Mouse (Mus musculus): Measurements from ENCODE around the gene Col6a1. TPM values are rescaled to one million over a fixed set of nuclear protein-coding genes. Genes with fewer than 3 reads are reported as not detected.

Gene Col6a1
- polyA plus RNA-seq, 1 experiment from 2014 or later, result 169 TPM

GRCm38 (mm10) chr10:76734979-76735378 lies 9.0 kb upstream of the Col6a1 start:
- WGBS, result 0% methylated on average over 4 of the region's 4 CpGs
- Histone ChIP-seq H3K36me3 (ENCODE audit: control insufficient read depth, insufficient read depth, low read length) (no peaks in the 10 kb centered on the region), H3K27me3 (ENCODE audit: control insufficient read depth, insufficient read depth, low read length) (no peaks in the 10 kb centered on the region)

GRCm38 (mm10) chr10:76733677-76734068 lies 7.7 kb upstream of the Col6a1 start:
- Histone ChIP-seq H3K9ac (ENCODE audit: low read length) (peak overlapping the region; percentile 43; the same call in 1 of the 2 replicates), H3K9me3 (ENCODE audit: control insufficient read depth, low read length) (no peaks in the 10 kb centered on the region), H3K27me3 (ENCODE audit: control insufficient read depth, insufficient read depth, low read length) (no peaks in the 10 kb centered on the region), H3K4me1 (replicated peaks; ENCODE audit: control insufficient read depth, insufficient read depth) (peaks cover 15% of the 10 kb centered on the region), H3K4me2 (replicated peaks; ENCODE audit: low read depth) (peak overlapping the region; percentile 38), H3K4me3 (ENCODE audit: low read depth, low read length) (no peak overlapping the region), H3K36me3 (ENCODE audit: control insufficient read depth, insufficient read depth, low read length) (no peaks in the 10 kb centered on the region), H3K27ac (replicated peaks) (peak overlapping the region; percentile 92)
- 42% methylated on average over 3 of the region's 3 CpGs for WGBS
- no peak for DNase-seq (ENCODE audit: low spot score)
- ATAC-seq (ENCODE audit: low FRiP score, low TSS enrichment), result no peak
- TF ChIP-seq EP300 (optimal IDR thresholded peaks at IDR 0.05), result no peak
- TF ChIP-seq CTCF (IDR thresholded peaks at IDR 0.05; ENCODE audit: low read depth), result no peak

More at GRCm38 (mm10) chr10:76734979-76735378, 9.0 kb upstream of the Col6a1 start:
- Histone ChIP-seq H3K9me3 (ENCODE audit: control insufficient read depth, low read length) (no peaks in the 10 kb centered on the region), H3K4me3 (ENCODE audit: low read depth, low read length) (no peak overlapping the region), H3K4me1 (replicated peaks; ENCODE audit: control insufficient read depth, insufficient read depth) (peaks cover 15% of the 10 kb centered on the region), H3K27ac (replicated peaks) (no peak overlapping the region), H3K9ac (ENCODE audit: low read length) (no peak overlapping the region), H3K4me2 (replicated peaks; ENCODE audit: low read depth) (no peak overlapping the region)
- TF ChIP-seq CTCF (IDR thresholded peaks at IDR 0.05; ENCODE audit: low read depth) (peak; percentile 97), EP300 (optimal IDR thresholded peaks at IDR 0.05) (no peak)
- DNase-seq (ENCODE audit: low spot score) (peak; percentile 83), ATAC-seq (ENCODE audit: low FRiP score, low TSS enrichment) (peak; percentile 55; the same call in 1 of the 2 replicates)

- Histone ChIP-seq H3K36me3 (ENCODE audit: control insufficient read depth, insufficient read depth, low read length) (no peaks in the 10 kb centered on the region), H3K4me3 (ENCODE audit: low read depth, low read length) (no peak overlapping the region), H3K27me3 (ENCODE audit: control insufficient read depth, insufficient read depth, low read length) (no peaks in the 10 kb centered on the region), H3K4me1 (replicated peaks; ENCODE audit: control insufficient read depth, insufficient read depth) (peaks cover 15% of the 10 kb centered on the region), H3K4me2 (replicated peaks; ENCODE audit: low read depth) (peak overlapping the region; percentile 38), H3K9me3 (ENCODE audit: control insufficient read depth, low read length) (no peaks in the 10 kb centered on the region), H3K27ac (replicated peaks) (peak overlapping the region; percentile 92), H3K9ac (ENCODE audit: low read length) (peak overlapping the region; percentile 43; the same call in 1 of the 2 replicates)
- 7% methylated on average over 17 of the region's 17 CpGs for WGBS
- ATAC-seq (ENCODE audit: low FRiP score, low TSS enrichment) (peak; percentile 77), DNase-seq (ENCODE audit: low spot score) (peak; percentile 78)
- TF ChIP-seq EP300 (optimal IDR thresholded peaks at IDR 0.05) (no peak), CTCF (IDR thresholded peaks at IDR 0.05; ENCODE audit: low read depth) (peak; percentile 86)
Observed at GRCm38 (mm10) chr10:76732881-76733676, 7.1 kb upstream of the Col6a1 start.

GRCm38 (mm10) chr10:76732391-76732790 lies 6.4 kb upstream of the Col6a1 start:
- no peaks in the 10 kb centered on the region for H3K36me3 ChIP-seq (ENCODE audit: control insufficient read depth, insufficient read depth, low read length)
- peak overlapping the region; percentile 92 for H3K27ac ChIP-seq (replicated peaks)
- no peak for TF ChIP-seq CTCF (IDR thresholded peaks at IDR 0.05; ENCODE audit: low read depth)
- TF ChIP-seq EP300 (optimal IDR thresholded peaks at IDR 0.05), result no peak
- H3K9me3 ChIP-seq (ENCODE audit: control insufficient read depth, low read length), result no peaks in the 10 kb centered on the region
- no peak for DNase-seq (ENCODE audit: low spot score)
- H3K4me3 ChIP-seq (ENCODE audit: low read depth, low read length), result no peak overlapping the region
- no peak overlapping the region for H3K9ac ChIP-seq (ENCODE audit: low read length)
- ATAC-seq (ENCODE audit: low FRiP score, low TSS enrichment), result no peak; the same call in 1 of the 2 replicates
- no peaks in the 10 kb centered on the region for H3K27me3 ChIP-seq (ENCODE audit: control insufficient read depth, insufficient read depth, low read length)
- H3K4me1 ChIP-seq (replicated peaks; ENCODE audit: control insufficient read depth, insufficient read depth), result peaks cover 15% of the 10 kb centered on the region
- no peak overlapping the region for H3K4me2 ChIP-seq (replicated peaks; ENCODE audit: low read depth)
- 44% methylated on average over 6 of the region's 6 CpGs for WGBS

- peak overlapping the region; percentile 92 for H3K27ac ChIP-seq (replicated peaks)
- no peak for TF ChIP-seq EP300 (optimal IDR thresholded peaks at IDR 0.05)
- no peak for TF ChIP-seq CTCF (IDR thresholded peaks at IDR 0.05; ENCODE audit: low read depth)
- H3K4me2 ChIP-seq (replicated peaks; ENCODE audit: low read depth), result no peak overlapping the region
- no peaks in the 10 kb centered on the region for H3K36me3 ChIP-seq (ENCODE audit: control insufficient read depth, insufficient read depth, low read length)
- H3K4me1 ChIP-seq (replicated peaks; ENCODE audit: control insufficient read depth, insufficient read depth), result peaks cover 15% of the 10 kb centered on the region
- no peaks in the 10 kb centered on the region for H3K27me3 ChIP-seq (ENCODE audit: control insufficient read depth, insufficient read depth, low read length)
- peak; percentile 8 for DNase-seq (ENCODE audit: low spot score)
- WGBS, result 52% methylated on average over 20 of the region's 20 CpGs
- no peak for ATAC-seq (ENCODE audit: low FRiP score, low TSS enrichment)
- no peak overlapping the region for H3K4me3 ChIP-seq (ENCODE audit: low read depth, low read length)
- 0 out of 2 replicates have a peak overlapping the region, but pooled peaks have one; percentile 18 for H3K9ac ChIP-seq (ENCODE audit: low read length)
- no peaks in the 10 kb centered on the region for H3K9me3 ChIP-seq (ENCODE audit: control insufficient read depth, low read length)
Observed at GRCm38 (mm10) chr10:76731621-76732239, 5.8 kb upstream of the Col6a1 start.
